Mouse (Mus musculus) lung, postnatal 14 days (tissue): ENCODE measurements at regions not wholly inside any gene's neighbourhood (a gene's known extent, or its start where the extent isn't known, plus 50 kb on each side); places are given as distances from the start of the nearest gene placed in this dataset.
"Not testable (repeated sequence)": the region's sequence is repeated elsewhere in the genome, so short reads cannot be mapped to it uniquely, and the experiment has no call there.

ENCODE experiments used
- DNase-seq: peaks from one replicate; pipeline ENCODE4 v3.0.0; 2021

DNA sequence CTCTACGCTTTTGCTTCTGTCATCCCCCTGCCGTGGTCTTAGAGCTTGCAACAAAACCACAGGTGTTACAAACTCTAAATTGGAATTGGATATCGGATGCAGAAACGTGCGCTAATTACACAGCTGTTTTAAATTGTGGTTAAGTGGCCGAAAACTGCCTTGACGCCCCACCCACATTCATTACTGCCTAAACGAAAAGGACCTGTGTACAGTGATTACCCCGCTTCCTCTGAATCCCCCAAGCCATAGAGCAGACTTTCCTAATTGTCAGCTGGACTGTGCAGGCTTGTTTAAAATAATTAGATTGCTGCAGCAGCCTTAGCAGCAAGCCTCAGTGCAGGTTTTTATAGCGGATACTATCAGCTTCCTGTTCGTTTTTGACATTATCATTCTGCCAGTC, 94.7 kb downstream of the Cxxc4 start:
- no peak for DNase-seq

DNA sequence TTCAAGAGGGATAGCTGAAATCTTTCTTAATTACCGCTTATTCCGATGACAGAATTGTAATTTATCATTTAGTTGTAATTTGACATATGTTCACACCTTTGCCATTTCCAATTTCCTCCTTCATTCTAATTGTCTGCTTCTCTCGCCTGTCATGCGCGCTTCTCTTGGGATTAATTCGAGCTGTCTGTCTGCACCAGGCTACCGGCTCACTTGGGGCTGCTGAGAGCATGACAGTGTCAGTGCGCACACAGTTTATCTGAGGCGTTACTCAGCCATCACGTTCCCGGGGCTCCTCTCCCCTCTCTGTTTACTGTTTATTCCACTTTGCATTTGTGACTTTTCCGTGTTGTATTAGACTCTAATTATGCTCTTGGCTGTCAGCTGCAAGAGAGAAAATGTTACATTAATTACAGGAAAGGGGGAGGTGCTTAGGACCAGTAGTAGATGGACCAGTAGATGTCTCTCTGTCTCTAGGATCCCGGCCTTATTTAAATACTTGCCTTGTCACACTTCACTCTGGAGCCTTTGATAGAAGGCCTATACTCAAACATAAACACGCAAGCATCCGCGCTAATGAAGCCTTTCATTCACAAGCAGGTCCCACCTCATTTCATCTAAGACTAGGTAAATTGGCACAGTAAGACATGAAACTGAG, 95.3 kb downstream of the Cxxc4 start:
- DNase-seq, result no peak

DNA sequence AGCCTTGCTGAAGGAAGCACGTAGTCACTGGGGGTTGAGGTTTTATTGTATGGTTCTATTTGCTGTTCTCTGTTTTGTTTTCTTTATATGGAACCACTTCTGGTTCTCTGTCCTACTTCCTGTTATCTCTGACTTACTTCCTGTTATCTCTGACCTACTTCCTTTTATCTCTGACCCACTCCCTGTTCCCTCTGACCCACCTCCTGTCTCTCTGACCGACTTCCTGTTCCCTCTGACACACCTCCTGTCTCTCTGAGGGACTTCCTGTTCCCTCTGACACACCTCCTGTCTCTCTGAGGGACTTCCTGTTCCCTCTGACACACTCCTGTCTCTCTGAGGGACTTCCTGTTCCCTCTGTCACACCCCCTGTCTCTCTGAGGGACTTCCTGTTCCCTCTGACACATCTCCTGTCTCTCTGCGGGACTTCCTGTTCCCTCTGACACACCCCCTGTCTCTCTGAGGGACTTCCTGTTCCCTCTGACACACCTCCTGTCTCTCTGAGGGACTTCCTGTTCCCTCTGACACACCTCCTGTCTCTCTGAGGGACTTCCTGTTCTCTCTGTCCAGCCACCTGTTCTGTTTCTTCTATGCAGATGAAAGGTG, 102.9 kb downstream of the Cxxc4 start:
- DNase-seq, result not testable (repeated sequence)

DNA sequence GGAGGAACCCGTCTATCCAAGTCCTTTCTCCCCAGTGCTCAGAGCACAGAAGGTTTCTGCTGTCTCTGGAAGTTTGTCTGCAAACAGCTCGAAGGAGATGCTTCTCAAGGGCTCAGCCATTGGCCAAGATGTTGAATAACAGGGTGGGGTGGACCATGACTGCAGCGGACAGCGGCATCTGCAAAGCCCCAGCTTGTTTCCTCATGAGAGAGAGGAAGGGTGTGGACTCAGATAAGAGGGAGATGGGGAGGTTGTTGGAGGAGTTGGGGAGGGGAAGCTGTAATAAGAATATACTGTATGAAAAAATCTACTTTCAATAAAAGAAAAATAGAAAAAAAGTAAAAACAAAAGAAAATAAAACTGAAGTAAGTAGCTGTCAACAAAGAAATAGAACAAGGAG, 129.7 kb downstream of the Cxxc4 start:
- no peak for DNase-seq

DNA sequence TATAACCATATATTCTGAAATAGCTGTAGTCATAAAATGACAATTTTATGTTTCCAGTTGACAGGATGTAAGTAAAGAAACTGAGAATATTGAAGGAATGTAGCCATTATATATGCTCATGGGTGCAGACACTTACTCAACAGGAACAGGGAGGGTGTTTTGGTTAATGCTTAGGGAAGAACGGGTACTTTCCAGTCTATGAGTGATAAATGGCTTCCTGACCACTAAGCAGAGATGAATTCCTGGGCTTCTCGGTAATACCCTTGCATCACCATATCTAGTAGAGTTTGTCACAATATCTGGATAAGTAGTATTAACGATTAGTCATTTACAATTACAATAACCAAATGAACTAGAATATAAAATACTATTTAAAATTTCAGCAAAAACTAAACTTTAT, 130.5 kb downstream of the Cxxc4 start:
- DNase-seq, result no peak

DNA sequence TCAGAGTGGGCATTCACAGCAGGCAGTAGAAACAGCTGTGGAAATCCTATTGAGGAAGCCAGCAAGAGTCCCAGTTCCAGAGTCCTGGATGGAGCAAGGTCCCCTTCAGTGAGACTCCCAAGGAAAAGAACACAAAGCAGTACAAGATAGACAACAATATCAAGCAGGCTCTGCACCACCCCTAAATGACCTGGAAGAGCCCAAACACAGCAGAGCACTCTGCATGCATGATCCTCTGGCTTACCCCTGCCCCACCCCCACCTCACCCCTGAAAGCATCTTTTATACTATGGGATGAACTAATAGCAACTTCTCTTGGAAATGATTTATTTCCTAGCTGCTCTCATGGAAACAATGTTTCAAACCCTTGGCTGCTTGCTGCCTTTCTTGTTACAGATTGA, 132.3 kb downstream of the Cxxc4 start:
- DNase-seq, result no peak

DNA sequence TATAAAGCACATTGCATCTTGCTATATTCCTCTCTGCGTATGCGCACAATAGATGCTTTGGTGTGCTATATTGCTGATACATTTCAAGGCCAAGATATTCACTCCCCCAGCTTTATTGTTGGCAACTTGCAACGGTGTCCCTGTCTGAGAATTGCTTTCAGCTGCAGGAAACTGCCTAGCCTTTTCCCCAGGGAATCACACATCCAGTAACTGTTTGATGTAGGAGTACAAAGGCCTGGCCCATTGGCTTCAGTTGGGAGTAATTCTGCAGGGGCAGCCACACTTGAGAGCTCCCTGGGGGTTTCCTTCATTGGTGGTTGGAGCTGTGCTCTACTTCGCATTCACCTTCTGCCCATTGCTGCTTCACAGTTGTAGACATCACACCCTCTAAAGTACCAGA, 132.8 kb downstream of the Cxxc4 start:
- no peak for DNase-seq

DNA sequence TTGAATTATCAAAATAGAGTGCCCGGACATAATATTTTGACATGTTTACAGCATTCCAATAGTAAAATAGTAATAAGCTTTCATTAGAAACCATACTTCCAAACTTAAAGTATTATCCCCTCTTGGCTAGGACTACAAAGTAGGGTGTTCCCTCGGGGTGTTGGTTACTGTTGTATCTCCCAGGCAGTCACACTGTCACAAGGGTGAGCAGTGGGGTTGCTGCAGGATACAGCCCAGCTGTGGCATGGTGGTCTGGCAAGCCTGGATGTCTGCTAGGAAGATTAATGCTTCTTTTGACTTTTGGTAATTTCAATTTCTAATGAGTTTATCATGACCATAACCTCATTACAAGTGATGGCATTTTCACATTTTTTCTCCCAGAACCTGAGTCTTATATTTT, 143.3 kb downstream of the Cxxc4 start:
- DNase-seq, result no peak

DNA sequence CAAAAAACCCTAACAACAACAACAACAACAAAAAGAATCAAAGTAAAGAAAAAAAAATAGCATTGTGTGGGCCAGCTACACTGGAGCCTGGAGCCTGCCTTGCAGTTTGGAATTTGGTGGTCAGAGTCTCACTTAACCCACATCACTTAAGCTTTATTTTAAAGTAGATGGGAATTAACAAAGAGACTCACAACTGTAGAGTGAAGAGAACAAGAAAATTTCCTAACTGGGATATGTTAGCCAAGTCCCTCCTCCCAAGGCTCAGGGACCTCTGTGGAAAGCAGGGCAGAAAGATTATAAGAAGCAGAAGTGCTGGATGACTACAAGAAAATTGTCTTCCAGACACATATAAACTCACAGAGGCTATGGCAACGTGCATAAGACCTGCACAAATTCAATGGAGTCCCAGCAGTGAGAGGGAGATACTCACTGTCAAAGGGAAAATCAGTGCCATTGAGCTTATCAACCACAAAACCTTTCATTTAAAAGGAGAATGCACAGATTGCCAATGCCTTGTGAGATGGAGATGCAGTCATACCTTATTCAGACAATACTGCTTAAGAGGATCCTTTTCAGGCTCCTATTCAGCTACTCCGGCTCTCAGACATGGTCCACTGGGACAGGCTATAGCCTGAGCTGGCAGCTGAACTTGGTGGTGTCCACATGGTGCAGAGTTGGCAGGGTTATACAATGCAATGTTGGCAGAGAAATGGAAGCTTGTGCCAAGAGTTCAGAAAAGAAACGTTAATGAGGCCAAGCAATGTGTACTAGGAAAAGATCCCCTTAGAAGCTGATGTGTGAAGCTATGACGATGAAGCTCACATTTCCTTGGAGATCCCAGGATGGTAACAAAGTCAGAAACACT, 154.4 kb downstream of the Cxxc4 start:
- DNase-seq, result no peak

DNA sequence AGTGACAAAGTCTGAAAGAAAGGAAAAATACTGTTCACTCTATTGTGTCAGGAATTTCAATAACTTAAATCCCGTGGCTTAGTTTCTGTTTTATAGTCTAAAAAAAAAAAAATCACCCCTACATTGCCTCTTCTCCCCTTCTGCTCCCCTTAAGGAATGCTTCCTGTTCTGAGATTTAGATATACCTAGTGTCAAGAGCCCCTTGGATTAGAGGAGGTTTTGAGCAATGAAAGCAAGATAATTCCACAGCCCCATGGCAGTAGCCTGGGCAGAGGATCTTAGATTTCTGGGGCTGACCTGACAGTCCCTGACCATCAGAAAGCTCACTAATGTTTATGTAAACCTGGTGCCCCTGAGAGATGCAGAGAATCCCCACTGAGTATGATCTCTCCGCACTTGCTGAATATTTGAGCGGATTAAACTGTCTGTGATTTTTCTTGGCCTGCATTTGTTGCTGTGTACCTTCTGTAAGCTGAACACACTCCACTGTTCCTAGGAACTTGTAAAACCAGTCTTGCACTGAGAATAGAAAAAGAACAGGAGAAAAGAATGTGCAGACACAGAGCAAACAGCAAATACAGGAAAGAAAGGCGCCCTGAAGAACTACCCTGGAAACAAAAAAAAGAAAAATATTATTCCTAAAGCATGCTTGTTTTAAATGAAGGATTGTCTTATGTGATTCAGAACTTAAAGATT, 164.3 kb downstream of the Cxxc4 start:
- DNase-seq, result no peak

DNA sequence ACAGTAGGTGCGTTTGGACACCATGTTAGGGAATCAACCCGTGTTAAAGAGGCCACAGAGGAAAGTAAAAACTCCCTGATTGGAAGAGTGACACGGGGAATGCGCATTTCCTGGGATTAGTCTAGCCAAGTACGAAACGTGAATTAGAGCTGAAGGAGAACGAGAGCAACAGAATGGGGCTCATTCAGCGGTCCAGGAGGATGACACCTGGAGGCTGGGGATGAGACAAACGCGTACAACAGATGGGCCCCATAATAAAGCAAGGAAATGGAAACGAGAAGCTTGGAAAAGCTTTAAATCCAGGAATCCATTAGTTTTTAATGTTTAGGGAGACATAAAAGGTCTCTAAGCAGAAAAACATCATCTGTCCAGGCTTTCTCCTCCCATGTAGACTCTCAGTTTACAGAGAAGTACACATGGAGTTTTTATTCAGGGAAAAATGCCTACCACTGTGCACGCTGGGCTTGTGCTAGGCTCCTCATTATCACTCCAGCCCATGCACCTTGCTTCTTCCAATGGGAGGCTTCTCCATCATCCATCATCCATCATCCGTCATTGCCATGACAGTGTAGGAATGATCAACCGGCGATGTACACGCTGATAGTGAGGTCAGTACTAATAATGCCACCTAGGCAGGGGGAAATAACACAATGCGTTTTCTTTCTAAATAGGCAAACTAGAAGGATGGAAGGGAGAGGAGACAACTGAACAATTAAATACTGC, 179.5 kb downstream of the Cxxc4 start:
- no peak for DNase-seq

DNA sequence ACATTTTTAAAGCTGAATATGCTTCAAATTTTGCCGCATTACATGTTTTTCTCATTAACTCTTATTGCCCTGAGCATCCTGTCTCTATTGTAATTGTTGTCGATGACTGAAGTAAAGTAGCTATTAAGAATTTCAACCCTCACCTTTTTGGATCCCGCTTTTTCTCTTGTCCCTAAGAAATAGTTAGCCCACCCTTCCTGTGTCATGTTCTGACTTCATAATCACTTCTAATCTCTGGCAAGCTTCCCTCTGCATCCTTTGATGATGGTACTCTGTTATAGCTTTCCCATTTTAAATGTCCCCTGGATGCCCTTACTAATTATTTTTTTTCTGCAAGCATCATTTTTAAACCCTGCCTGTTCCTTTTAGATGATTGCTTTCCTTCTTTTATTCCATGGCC, 191.3 kb downstream of the Cxxc4 start:
- no peak for DNase-seq

DNA sequence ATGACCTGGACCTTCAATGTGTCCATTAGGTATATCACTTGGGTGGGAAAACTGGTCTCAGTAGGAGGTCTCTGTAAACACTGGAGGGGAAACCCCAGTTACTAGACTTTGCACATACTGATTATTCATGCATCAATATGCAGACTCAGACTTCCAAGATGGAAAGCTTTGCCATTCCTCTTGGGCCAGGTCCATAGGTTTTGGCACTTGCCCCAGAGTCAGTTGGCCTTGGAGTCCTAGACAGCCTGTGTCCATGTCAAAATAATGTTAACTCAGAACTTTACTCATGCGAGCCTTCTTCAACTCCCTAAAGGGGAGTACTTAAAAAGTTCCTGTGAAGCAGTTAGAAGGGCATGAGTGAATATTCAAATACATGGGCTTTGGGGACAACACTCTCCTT, 230.3 kb downstream of the Cxxc4 start:
- DNase-seq, result no peak

DNA sequence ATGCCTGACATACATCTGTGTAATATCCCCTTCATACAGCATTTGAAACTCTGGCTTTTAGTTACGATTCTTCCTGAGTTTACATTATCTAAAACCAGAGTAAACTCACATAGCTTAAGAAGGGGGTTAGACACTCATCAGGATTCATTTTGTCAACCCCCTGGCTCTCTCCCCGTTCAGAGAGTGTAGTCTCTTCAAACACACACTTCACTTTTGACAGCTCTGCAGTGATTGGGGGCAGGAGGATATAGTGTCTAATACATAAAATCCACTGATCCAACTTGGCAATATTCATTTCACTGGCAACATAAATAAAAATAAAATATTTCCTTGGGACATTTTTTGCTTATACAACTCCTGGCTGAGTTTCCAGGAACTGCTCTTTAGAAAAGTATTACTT, 251.0 kb downstream of the Cxxc4 start:
- no peak for DNase-seq

DNA sequence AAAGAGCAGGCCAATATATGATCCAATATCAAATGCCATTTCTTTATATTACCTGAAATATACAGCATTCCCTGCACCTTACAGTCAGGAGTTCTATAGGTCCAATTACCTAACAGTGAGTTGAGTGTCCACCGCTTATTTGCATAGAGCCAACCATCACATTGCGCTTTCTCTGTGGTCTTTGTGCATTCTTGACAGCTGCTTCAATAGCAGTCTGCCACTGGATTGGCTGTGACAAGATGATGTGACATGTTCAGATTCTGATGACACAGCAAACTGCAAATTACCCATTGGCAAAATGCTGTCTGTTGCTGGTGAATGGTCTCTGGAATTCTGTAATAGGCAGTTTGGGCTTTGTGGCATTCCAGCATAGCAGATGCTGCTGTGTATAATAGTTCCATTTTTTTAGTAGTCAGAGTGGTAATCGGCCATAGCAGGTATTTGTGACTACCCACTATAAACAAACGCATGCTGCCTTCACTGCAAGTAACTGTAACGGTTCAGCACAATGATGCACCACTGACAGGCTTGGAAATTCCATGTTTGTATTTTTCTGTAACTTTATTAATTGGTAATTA, 253.8 kb downstream of the Cxxc4 start:
- DNase-seq, result no peak

DNA sequence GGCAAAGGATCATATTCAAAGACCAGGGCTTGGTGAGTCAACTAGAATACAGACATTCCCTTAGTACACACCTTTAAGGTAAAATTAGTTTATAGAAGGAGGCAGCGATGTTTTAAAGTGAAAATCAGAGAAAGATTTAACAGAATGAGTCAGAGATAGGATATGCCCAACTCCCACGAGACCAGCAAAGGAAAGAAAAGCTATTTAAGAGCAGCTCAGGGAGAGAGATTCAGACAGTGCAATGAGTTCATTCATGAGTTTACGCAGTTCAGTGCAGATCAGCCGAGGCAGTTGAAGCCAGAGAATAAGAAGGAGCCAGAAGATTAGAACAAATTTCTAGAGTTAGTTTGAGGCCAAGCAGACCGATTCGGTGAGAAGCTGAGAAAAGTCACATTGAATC, 273.4 kb downstream of the Cxxc4 start:
- no peak for DNase-seq

DNA sequence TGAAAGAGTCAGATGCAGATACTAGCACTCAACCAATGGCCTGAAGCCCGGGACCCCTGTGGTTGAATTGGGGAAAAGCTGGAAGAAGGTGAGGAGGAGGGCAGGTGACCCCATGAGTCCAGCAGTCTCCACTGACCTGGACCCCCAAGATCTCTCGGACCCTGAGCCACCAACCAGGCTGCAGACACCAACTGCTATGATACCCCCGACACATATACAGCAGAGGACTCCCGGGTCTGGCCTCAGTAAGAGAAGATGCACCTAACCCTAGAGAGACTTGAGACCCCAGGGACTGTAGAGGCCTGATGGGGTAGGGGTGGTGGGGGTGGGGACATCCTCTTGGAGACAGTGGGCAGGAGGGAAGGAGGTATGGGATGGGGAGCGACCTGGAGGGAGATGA, 289.5 kb downstream of the Cxxc4 start:
- no peak for DNase-seq

DNA sequence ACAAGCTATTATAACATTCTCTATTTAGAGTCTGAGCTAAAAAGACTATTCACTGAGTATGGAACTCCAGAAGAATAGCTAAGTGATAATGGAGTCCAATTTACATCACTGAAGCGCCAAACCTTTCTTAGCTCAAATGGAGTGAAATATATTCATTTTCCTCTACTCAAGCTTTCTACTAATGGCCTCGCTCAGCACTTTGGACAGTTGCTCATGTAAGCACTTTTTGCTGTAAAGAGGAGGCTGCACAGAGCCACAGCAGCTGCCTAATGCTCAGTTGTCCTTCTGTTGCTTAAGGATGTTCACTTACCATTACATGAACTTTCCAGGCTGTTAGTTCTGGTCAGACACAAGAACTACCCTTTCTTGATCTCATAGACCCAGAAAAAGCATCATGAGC, 268.7 kb upstream of the Tacr3 start:
- DNase-seq, result no peak

DNA sequence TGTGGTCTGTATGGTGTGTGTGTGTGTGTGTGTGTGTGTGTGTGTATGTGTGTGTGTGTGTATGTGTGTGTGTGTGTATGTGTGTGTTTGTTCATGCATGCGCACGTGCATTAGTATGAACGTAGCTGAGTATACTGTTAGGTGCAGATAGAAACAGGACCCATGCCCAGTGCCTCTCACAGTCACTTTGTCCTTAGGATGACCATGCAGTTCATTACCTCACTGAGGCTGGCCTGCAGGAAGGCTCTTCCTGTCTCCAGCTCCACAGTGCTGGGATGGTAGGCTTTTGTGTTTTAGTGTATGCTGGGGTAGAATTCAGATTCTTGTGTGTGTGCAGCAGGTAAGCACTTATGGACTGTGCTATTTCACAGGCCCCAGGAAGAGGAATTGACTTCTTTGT, 250.0 kb upstream of the Tacr3 start:
- DNase-seq, result no peak

DNA sequence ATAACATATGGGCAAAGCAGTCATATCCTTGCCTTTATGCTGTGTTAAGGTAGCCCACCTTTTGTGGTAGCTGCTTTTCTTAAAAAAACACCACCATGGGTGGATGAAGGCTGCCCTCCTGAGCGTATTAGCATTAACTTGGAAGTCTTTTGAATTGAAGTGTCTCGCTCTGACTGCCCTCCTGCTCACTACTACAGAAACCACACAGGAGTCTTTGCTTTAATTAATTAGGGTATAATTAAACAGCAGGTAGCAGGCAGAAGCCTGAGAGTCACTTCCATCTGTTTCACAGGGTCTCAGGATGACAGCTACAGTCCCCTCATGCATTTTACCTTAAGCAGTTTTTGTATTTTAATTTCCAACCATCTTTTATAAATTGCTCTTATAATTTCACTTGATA, 240.2 kb upstream of the Tacr3 start:
- DNase-seq, result no peak

DNA sequence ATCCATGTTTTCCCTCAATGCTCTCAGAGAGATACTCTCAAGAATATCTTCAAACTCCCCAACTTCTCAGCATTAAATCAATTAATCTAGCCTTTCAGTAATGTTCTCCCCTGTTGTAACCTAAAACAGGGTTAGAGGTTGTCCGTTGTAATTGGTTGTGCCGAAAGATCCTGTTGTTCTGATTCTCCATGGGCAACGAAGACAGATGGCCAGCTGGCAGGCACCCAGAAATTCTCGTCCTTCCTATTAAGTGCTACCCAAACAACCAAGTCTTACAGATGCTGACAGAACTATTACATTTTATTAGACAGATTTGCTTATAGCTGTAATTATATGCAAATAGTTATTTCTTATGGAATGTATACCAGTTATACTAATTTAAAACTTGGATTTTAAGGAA, 225.9 kb upstream of the Tacr3 start:
- DNase-seq, result no peak

DNA sequence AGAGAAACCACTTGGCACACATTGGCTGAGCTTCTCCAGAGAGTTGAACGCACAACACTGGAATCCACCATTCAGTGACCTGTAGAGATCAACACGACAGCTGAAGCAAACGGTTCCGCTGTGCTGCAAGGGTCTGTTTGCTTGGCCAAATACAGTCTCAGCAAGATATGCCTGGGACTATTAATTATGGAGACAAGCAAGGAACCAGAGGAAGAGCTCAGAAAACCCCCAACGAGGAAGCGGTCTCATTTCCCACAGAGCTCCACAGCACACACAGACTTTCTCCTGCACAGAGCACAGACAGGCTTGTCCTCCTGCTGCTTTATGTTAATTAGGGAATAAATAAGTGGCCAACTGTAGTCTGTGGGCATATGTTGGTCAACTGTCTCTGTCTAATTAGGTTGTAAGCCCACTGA, 223.4 kb upstream of the Tacr3 start:
- no peak for DNase-seq

DNA sequence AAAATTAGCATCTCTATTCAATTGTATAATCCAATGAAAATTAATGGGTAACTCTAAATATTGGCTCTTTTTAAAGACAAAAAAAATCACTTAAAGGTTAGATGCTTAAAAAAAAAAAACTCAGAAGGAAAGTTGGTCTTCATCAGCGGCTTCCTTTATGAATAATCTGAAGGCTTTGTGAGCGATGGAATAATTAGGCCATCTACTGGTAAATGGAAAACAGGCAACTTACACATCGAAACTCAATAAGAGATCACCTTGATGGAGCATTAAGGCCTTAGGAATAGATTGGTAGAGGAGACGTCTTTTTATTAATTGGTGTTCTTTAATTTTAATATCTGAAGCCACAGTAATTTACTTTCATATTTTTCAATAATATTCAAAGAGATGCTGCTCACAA, 218.6 kb upstream of the Tacr3 start:
- no peak for DNase-seq
